Comparison of ENCODE assay signal across 9 mouse cellular contexts in the genomic region with DNA sequence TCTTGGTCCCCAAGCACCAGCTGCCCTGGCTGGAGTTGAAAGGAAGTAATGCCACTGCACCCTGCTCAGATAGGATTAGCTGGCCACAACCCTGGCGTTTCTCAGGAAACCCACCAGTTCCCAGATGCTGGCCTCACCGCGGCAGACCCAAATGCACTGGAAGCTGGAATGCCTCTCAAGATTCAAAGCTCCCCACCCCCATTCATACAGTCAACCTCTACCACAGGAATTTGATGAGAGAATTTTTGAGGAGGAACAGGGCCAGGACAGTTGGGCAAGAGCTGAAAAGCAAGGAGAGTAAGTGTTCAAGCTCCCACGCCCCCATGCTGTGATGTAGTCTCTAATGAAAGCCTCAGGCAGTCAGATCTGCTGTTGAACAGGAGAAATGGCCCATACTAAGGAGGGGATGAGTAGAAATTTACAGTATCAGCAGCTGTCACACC. TPM values are rescaled to one million over a fixed set of nuclear protein-coding genes. Genes with fewer than 3 reads are reported as not detected.
DNase-seq lines count a peak whose midpoint lies in the region; ATAC-seq and TF ChIP-seq lines count a peak whose summit lies in the region.
"Had no signal": no experiment of that assay in that cellular context is flagged by ENCODE, and none has a peak within 500 bp of the region (broad histone marks: within the 10 kb centered on the region; RNA-seq: fewer than 3 reads in every experiment).

No protein-coding gene starts in this region.

- H3K4me1 ChIP-seq in liver, embryonic 11.5 days (replicated peaks; ENCODE audit: control insufficient read depth, insufficient read depth, low read length), result no peaks in the 10 kb centered on the region
- no peaks in the 10 kb centered on the region for H3K4me1 ChIP-seq in intestine, postnatal 0 days (replicated peaks; ENCODE audit: control insufficient read depth, insufficient read depth, low read length)

- TF ChIP-seq CTCF in intestine, postnatal 0 days (IDR thresholded peaks at IDR 0.05; ENCODE audit: low read depth), result no peak

- H3ac ChIP-seq in myocyte (ENCODE audit: control insufficient read depth, insufficient read length), result no peak overlapping the region

- H3K9me3 ChIP-seq in liver, embryonic 11.5 days (ENCODE audit: control insufficient read depth, low read length), result peaks cover 3% of the 10 kb centered on the region; the same call in 1 of the 2 replicates
- H3K9me3 ChIP-seq in intestine, postnatal 0 days (ENCODE audit: control insufficient read depth), result no peaks in the 10 kb centered on the region

- TF ChIP-seq POLR2A in myocyte (IDR thresholded peaks at IDR 0.05; ENCODE audit: insufficient read length, low read depth), result no peak

- no peaks in the 10 kb centered on the region for H3K79me2 ChIP-seq in myocyte (ENCODE audit: control insufficient read depth, insufficient read depth)

- no peak overlapping the region for H3K4me3 ChIP-seq in liver, embryonic 11.5 days (ENCODE audit: low read depth, low read length)
- no peak overlapping the region for H3K4me3 ChIP-seq in intestine, postnatal 0 days (ENCODE audit: low read depth, low read length)
- H3K4me3 ChIP-seq in myocyte, result no peak overlapping the region

- no peak for DNase-seq in liver, embryonic 11.5 days (ENCODE audit: low spot score)
- DNase-seq in liver, result no peak
- DNase-seq in embryo, embryonic 11 days, result peak; percentile 33
- DNase-seq in urinary bladder, postnatal 10 days (ENCODE audit: low spot score), result no peak
- DNase-seq in layer of hippocampus, postnatal 14 days (ENCODE audit: low spot score in 2 of 2), result no peak

- WGBS in liver, embryonic 11.5 days, result 20% methylated on average over 4 of the region's 4 CpGs
- WGBS in intestine, postnatal 0 days, result 53% methylated on average over 4 of the region's 4 CpGs

- H3K27me3 ChIP-seq in liver, embryonic 11.5 days (replicated peaks; ENCODE audit: control insufficient read depth, insufficient read depth, low read length), result no peaks in the 10 kb centered on the region; the same call in 1 of the 2 replicates
- H3K27me3 ChIP-seq in intestine, postnatal 0 days (replicated peaks; ENCODE audit: control insufficient read depth, insufficient read depth, low read length), result 0 out of 2 replicates have a peak, but pooled peaks cover 2% of the 10 kb centered on the region
- H3K27me3 ChIP-seq in myocyte (ENCODE audit: control insufficient read depth, insufficient read depth, insufficient read length), result no peaks in the 10 kb centered on the region

- ATAC-seq in liver, embryonic 11.5 days (replicated peaks; ENCODE audit: low FRiP score), result peak; percentile 18; the same call in 1 of the 2 replicates
- 0 out of 2 replicates have a peak, but pooled peaks have one; percentile 16 for ATAC-seq in intestine, postnatal 0 days
- no peak for ATAC-seq in megakaryocyte-erythroid progenitor cell, adult 5-6 weeks (replicated peaks; ENCODE audit: low FRiP score, low TSS enrichment, poor library complexity, severe bottlenecking)

- peak overlapping the region; percentile 51 for H3K4me2 ChIP-seq in liver, embryonic 11.5 days
- H3K4me2 ChIP-seq in intestine, postnatal 0 days (replicated peaks; ENCODE audit: low read depth), result peak overlapping the region; percentile 68; the same call in 1 of the 2 replicates
- peak overlapping the region; percentile 33 for H3K4me2 ChIP-seq in myocyte (ENCODE audit: low read depth)

- H3K36me3 ChIP-seq in liver, embryonic 11.5 days (ENCODE audit: control insufficient read depth, insufficient read depth, low read length), result no peaks in the 10 kb centered on the region
- H3K36me3 ChIP-seq in intestine, postnatal 0 days (ENCODE audit: control insufficient read depth, insufficient read depth), result no peaks in the 10 kb centered on the region
- H3K36me3 ChIP-seq in myocyte (ENCODE audit: control insufficient read depth, insufficient read depth), result no peaks in the 10 kb centered on the region

- peak overlapping the region; percentile 17; the same call in 1 of the 2 replicates for H3K9ac ChIP-seq in liver, embryonic 11.5 days (ENCODE audit: low read depth, low read length)
- H3K9ac ChIP-seq in intestine, postnatal 0 days (ENCODE audit: low read depth, low read length), result no peak overlapping the region

- H3K27ac ChIP-seq in liver, embryonic 11.5 days (ENCODE audit: low read depth, low read length), result no peak overlapping the region
- H3K27ac ChIP-seq in intestine, postnatal 0 days (ENCODE audit: low read depth, low read length), result no peak overlapping the region
- H3K27ac ChIP-seq: macrophage had no signal

TF ChIP-seq in myocyte, 11 proteins besides CTCF, POLR2A, EP300 and RAD21:
- TF ChIP-seq SRF (IDR thresholded peaks at IDR 0.05; ENCODE audit: control insufficient read depth, insufficient read length, low read depth) (no peak), CEBPB (IDR thresholded peaks at IDR 0.05; ENCODE audit: insufficient read depth, poor library complexity, severe bottlenecking) (peak; percentile 79), MYOD1 (IDR thresholded peaks at IDR 0.05; ENCODE audit: control insufficient read depth in 1 of 3, insufficient read length in 2 of 3, low read depth in 2 of 3) (peak in 2 of 3 experiments; percentile 28 to 33), MYOG (IDR thresholded peaks at IDR 0.05; ENCODE audit: control insufficient read depth in 1 of 3, insufficient read depth in 1 of 3, insufficient read length in 2 of 3, low read depth in 2 of 3) (peak in 1 of 3 experiments; percentile 45)

RNA-seq across cellular contexts. Expression of a gene that starts 9.8 kb away (rescaled TPM):
- polyA plus RNA-seq in liver, embryonic 11.5 days (2014; fragmentation: Nextera tagmentation; extraction: Ambion mirVana), result 151 and 174 TPM in 2 replicates
- 62.3 and 65.0 TPM in 2 replicates for polyA plus RNA-seq in intestine, postnatal 0 days (2015; fragmentation: Nextera tagmentation; extraction: Ambion mirVana)
- 78.2 TPM for polyA plus RNA-seq in myocyte (2012; fragmentation: generic; extraction: Trizol)
- 116 and 123 TPM in 2 replicates for total RNA-seq in megakaryocyte-erythroid progenitor cell, adult 5-6 weeks (2014; fragmentation: Nextera tagmentation)
- total RNA-seq in megakaryocyte-erythroid progenitor cell, adult 5-6 weeks (2017), result 112 and 149 TPM in 2 replicates
- total RNA-seq in layer of hippocampus, postnatal 14 days (2021), result 10 to 100 TPM; 77.1 to 81.4 TPM

RNA-seq across cellular contexts. Expression of a gene that starts 37.9 kb away (rescaled TPM):
- polyA plus RNA-seq in liver, embryonic 11.5 days (2014; fragmentation: Nextera tagmentation; extraction: Ambion mirVana), result not detected in 2 replicates
- polyA plus RNA-seq in intestine, postnatal 0 days (2015; fragmentation: Nextera tagmentation; extraction: Ambion mirVana), result not detected in 2 replicates
- polyA plus RNA-seq in myocyte (2012; fragmentation: generic; extraction: Trizol), result 0.02 TPM
- total RNA-seq in megakaryocyte-erythroid progenitor cell, adult 5-6 weeks (2014; fragmentation: Nextera tagmentation), result not detected in 2 replicates
- not detected in 2 replicates for total RNA-seq in megakaryocyte-erythroid progenitor cell, adult 5-6 weeks (2017)
- total RNA-seq in layer of hippocampus, postnatal 14 days (2021), result under 1 TPM; 0.39 to 0.41 TPM
- polyA plus RNA-seq: macrophage had no signal

RNA-seq across cellular contexts. Expression of a gene that starts 38.0 kb away (rescaled TPM):
- polyA plus RNA-seq in liver, embryonic 11.5 days (2014; fragmentation: Nextera tagmentation; extraction: Ambion mirVana), result 0.22 TPM in 1 of 2 replicates, not detected in the other
- 0.05 and 0.07 TPM in 2 replicates for polyA plus RNA-seq in intestine, postnatal 0 days (2015; fragmentation: Nextera tagmentation; extraction: Ambion mirVana)
- 0.08 TPM for polyA plus RNA-seq in myocyte (2012; fragmentation: generic; extraction: Trizol)
- not detected in 2 replicates for total RNA-seq in megakaryocyte-erythroid progenitor cell, adult 5-6 weeks (2014; fragmentation: Nextera tagmentation)
- not detected in 2 replicates for total RNA-seq in megakaryocyte-erythroid progenitor cell, adult 5-6 weeks (2017)
- total RNA-seq in layer of hippocampus, postnatal 14 days (2021), result 10 to 100 TPM; 26.4 to 26.6 TPM

RNA-seq across cellular contexts. Expression of a gene that starts 43.5 kb away (rescaled TPM):
- polyA plus RNA-seq in liver, embryonic 11.5 days (2014; fragmentation: Nextera tagmentation; extraction: Ambion mirVana), result 8.8 and 8.9 TPM in 2 replicates
- polyA plus RNA-seq in intestine, postnatal 0 days (2015; fragmentation: Nextera tagmentation; extraction: Ambion mirVana), result 4.3 and 5.6 TPM in 2 replicates
- polyA plus RNA-seq in myocyte (2012; fragmentation: generic; extraction: Trizol), result 12.7 TPM
- 33.6 and 42.2 TPM in 2 replicates for total RNA-seq in megakaryocyte-erythroid progenitor cell, adult 5-6 weeks (2014; fragmentation: Nextera tagmentation)
- 20.1 and 45.7 TPM in 2 replicates for total RNA-seq in megakaryocyte-erythroid progenitor cell, adult 5-6 weeks (2017)
- 10 to 100 TPM; 40.5 to 41.7 TPM for total RNA-seq in layer of hippocampus, postnatal 14 days (2021)
